Mouse (Mus musculus) G1E (cell line): ENCODE results near the gene Cct6b. TPM values are rescaled to one million over a fixed set of nuclear protein-coding genes. Genes with fewer than 3 reads are reported as not detected.
A peak's percentile ranks its signal among the peaks of the same experiment; 100 is the strongest.

Experiments used
- ATAC-seq: 2 replicates; pipeline ENCODE4 v1.8.0; 2016; ENCODE audit warnings: mild to moderate bottlenecking; ENCODE audit not compliant: insufficient number of reproducible peaks, poor library complexity, low FRiP score, severe bottlenecking; ENCODE audit errors: extremely low read depth
- DNase-seq: peaks from one replicate; pipeline ENCODE4 v3.0.0; 2012; ENCODE audit warnings: low spot score
- H3K27me3 ChIP-seq: 2 replicates; pipeline ENCODE4 v1.6.1; 2012; ENCODE audit warnings: mild to moderate bottlenecking, low read length, inconsistent platforms; ENCODE audit not compliant: insufficient read depth
- H3K36me3 ChIP-seq: replicated peaks from 2 replicates; pipeline ENCODE3; 2012; ENCODE audit warnings: mild to moderate bottlenecking, inconsistent platforms
- H3K4me1 ChIP-seq: 2 replicates; pipeline ENCODE4 v1.6.1; 2012; ENCODE audit warnings: low read depth, low read length, inconsistent platforms, mixed read lengths; ENCODE audit not compliant: insufficient read depth
- H3K4me3 ChIP-seq: 2 replicates; pipeline ENCODE4 v1.5.1; 2012; ENCODE audit warnings: low read depth, mild to moderate bottlenecking, inconsistent platforms, low read length, moderate library complexity, mixed read lengths
- H3K9me3 ChIP-seq: replicated peaks from 2 replicates; pipeline ENCODE4 v1.6.1; 2012; ENCODE audit warnings: inconsistent platforms
- CTCF ChIP-seq: IDR thresholded peaks from 2 replicates; pipeline ENCODE4 v1.5.1; 2012; ENCODE audit warnings: low read depth, low read length, inconsistent platforms, mixed read lengths
- GATA1 ChIP-seq: IDR thresholded peaks from 2 replicates; pipeline ENCODE4 v1.6.1; 2012; ENCODE audit warnings: borderline replicate concordance, low read length, inconsistent platforms, mixed read lengths
- GATA2 ChIP-seq: IDR thresholded peaks from 2 replicates; pipeline ENCODE4 v1.6.1; 2012; ENCODE audit warnings: low read depth, low read length, inconsistent platforms, borderline replicate concordance
- POLR2AphosphoS5 ChIP-seq: IDR thresholded peaks from 2 replicates; pipeline ENCODE4 v1.6.1; 2012; ENCODE audit warnings: low read depth, low read length, inconsistent platforms; ENCODE audit not compliant: insufficient replicate concordance
- TAL1 ChIP-seq: conservative IDR thresholded peaks from 2 replicates; pipeline ENCODE4 v1.6.1; 2012; ENCODE audit warnings: low read depth, low read length, inconsistent platforms, mixed read lengths
- polyA plus RNA-seq: library from polyadenylated mRNA; stranded (reverse); fragments of >175 nt; gene quantifications from 2 replicates; pipeline ENCODE4 v1.2.3, GENCODE M21; 2012
- total RNA-seq, 2 experiments: library from RNA; stranded (forward) in 1 of 2; stranded (reverse) in 1 of 2; fragments of 200-1000 nt in 1 of 2; fragments of >200 nt in 1 of 2; fragmentation: Nextera tagmentation in 1 of 2; gene quantifications; 2 replicates each; pipeline ENCODE4 v1.2.3; 2014 to 2017

The Cct6b gene
- total and polyA plus RNA-seq, 3 experiments: 0.29 to 3.5 (median 0.44) TPM

DNA sequence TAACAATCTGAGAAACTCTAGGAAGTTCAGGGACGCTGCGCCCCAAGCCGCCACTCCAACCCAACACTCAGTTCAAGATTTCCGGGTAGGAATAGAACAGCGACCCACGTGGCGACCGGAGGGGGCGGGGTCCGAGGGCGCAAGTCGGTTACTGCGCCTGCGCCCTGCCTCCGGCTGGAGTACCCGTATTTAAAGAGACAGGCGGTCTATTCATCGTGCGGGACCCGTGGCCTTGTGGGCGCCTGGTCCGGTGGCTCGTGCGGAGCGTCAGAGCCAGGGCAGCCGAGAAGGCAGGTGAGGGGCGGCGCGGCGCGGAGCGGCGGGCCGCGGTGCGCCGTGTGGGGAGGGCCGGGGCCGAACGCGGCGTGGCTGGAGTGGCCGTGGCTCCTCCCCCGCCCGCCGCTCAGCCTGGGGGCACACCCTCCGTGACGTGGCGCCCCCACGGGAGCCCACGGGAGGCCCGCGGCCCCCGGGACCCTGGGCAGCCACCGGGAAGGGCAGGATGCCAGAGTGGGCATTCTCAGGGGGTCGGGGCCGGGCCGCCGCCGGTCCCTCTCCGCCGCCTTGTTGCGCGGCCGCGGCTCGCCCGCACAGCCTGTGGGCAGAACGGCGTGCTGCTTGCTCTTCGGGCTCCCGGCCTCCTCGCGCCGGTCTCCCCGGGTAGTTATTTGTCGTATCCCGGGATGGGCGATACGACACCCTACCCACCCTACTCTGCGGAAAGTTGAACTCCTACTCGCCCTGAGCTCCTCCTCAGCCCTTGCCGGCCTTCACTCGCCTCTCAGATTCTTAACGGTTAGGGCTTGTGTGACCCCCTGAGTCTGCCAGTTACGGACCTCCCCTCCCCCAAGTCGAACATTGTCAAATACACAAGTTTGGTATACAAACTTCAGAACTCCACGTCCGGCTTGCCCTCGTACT, 17.1 kb upstream of the Cct6b start, which contains the start of gene Lig3:
Lig3 (plus strand) TSS at position 126 of the 921 bp plus-strand sequence.
- no peaks in the 10 kb centered on the region for H3K9me3 ChIP-seq
- H3K27me3 ChIP-seq: no peaks in the 10 kb centered on the region
- ATAC-seq (peak; percentile 79), DNase-seq (peak; percentile 87)
- TF ChIP-seq GATA2 (no peak), CTCF (no peak), GATA1 (no peak), POLR2AphosphoS5 (no peak), TAL1 (no peak)
- H3K4me1 ChIP-seq: peaks cover 35% of the 10 kb centered on the region
- H3K36me3 ChIP-seq: peaks cover 48% of the 10 kb centered on the region
- H3K4me3 ChIP-seq: peak within 1 kb of the TSS; percentile 92

DNA sequence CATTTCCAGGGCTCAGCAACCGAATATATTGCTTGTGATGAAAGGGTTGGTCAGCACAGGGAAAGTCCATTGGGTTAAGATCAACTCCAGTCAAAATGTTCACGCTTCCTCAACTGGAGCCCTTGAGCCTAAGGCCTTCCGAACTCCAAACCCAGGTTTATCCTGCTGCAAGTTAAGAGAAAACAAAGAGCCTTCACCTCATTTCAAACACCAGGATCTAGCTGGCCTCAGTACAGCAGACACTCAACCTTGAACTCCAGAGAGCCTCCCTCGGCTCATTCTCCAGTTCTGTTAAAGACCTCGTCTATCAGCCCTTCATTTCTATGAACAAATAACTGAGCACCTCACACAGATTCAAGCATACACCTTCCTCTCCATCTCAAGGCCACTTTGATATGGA, 16.0 kb upstream of the Cct6b start:
- peak overlapping the region; percentile 92 for H3K4me3 ChIP-seq
- no peak for ATAC-seq

DNA sequence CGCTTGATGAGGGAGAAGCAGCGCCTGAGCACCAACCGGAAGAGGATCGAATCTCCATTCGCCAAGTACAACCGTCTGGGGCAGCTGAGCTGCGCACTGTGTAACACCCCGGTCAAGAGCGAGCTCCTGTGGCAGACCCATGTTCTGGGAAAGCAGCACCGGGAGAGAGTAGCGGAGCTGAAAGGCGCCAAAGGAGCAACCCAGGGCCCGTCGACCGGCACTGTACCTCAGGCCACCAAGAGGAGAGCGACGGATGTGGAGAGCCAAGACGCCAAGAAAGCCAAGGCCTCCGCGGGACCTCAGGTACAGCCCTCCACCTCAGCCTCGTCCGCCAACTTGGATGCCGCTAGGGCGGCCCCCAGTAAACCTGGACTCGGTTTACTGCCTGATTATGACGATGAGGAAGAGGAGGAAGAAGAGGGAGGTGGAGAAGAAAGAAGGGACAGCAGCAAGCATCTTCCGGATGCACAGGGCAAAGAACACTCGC, 360 bp upstream of the Cct6b start:
- Histone ChIP-seq H3K27me3 (no peaks in the 10 kb centered on the region), H3K4me1 (peaks cover 27% of the 10 kb centered on the region), H3K4me3 (peak overlapping the region; percentile 83), H3K9me3 (0 out of 2 replicates have a peak, but pooled peaks cover 3% of the 10 kb centered on the region), H3K36me3 (peaks cover 33% of the 10 kb centered on the region)
- peak; percentile 25; the same call in 1 of the 2 replicates for ATAC-seq
- DNase-seq: peak; percentile 26
- TF ChIP-seq GATA2 (no peak), TAL1 (no peak)

More for the DNA sequence above, 16.0 kb upstream of the Cct6b start:
- Histone ChIP-seq H3K27me3 (no peaks in the 10 kb centered on the region), H3K4me1 (peaks cover 35% of the 10 kb centered on the region), H3K36me3 (peaks cover 39% of the 10 kb centered on the region), H3K9me3 (no peaks in the 10 kb centered on the region)
- DNase-seq: no peak
- no peak for TF ChIP-seq POLR2AphosphoS5
- no peak for TF ChIP-seq TAL1
- TF ChIP-seq GATA1: no peak
- TF ChIP-seq CTCF: no peak
- TF ChIP-seq GATA2: no peak

DNA sequence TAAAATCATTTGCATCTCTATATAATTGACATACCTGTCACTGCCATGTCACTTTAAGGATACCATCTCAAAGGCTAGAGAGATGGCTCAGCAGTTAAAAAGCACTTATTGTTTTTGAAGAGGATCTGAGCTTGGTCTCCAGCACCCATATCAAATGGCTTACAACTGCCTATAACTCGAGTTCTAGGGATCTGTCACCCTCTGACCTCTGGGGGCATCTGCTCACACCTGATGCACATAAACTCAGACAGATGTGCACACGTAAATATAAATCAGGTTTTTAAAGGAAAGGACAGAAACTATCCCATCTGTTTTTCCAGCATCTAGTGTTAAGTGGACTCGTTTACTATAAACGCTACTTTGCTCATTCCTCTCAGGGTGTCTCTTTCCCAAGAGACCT, 860 bp downstream of the Cct6b start:
- Histone ChIP-seq H3K36me3 (peaks cover 21% of the 10 kb centered on the region), H3K4me3 (peak overlapping the region; percentile 83), H3K9me3 (0 out of 2 replicates have a peak, but pooled peaks cover 3% of the 10 kb centered on the region), H3K4me1 (peaks cover 24% of the 10 kb centered on the region), H3K27me3 (no peaks in the 10 kb centered on the region)
- ATAC-seq (no peak), DNase-seq (no peak)
- TF ChIP-seq CTCF: no peak
- TF ChIP-seq POLR2AphosphoS5: no peak
- TF ChIP-seq TAL1: no peak
- TF ChIP-seq GATA2: no peak
- TF ChIP-seq GATA1: no peak

DNA sequence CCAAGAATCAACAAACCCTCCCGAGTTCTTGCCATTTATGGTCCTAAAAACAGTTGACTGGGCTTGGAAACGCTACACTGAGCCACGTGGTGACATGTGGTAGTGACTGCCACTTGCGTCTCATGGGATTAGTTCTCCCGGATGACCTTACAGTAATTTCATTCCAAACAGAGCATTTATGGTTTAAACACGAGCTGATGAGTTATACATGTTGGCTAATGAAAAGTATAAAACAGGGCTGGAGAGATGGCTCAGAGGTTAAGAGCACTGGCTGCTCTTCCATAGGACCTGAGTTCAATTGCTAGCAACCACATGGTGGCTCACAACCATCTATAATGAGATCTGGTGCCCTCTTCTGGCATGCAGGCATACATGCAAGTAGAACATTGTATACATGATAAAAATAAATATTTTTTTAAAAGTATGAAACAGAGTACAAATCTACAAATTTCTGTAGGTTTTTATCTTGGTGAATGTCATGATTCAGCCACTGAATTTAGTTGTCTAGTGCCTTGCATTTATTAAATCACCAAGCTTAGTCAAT, 1.8 kb downstream of the Cct6b start:
- no peak for TF ChIP-seq TAL1
- TF ChIP-seq GATA2: no peak
- no peak for TF ChIP-seq CTCF
- H3K9me3 ChIP-seq: 0 out of 2 replicates have a peak, but pooled peaks cover 3% of the 10 kb centered on the region
- H3K4me3 ChIP-seq: no peak overlapping the region
- no peak for ATAC-seq
- H3K27me3 ChIP-seq: no peaks in the 10 kb centered on the region
- no peak for DNase-seq
- peaks cover 23% of the 10 kb centered on the region for H3K4me1 ChIP-seq
- H3K36me3 ChIP-seq: peaks cover 18% of the 10 kb centered on the region

DNA sequence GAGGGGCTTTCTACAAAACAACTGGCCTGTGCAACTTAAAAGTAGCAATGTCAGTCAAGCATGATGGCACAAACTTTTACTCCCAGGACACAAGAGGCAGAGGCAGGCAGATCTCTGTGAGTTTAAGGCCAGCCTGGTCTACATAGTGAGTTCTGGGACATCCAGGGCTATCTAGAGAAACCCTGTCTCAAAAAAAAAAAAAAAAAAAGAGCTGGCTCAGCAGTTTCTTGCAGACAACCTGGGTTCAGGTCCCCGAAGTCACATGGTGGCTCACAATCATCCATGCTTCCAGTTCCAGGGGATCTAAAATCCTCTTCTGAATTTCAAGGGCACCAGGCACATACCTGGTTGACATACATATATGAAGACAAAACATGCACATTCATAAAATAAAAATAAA, 8.2 kb downstream of the Cct6b start:
- ATAC-seq: no peak
- no peaks in the 10 kb centered on the region for H3K27me3 ChIP-seq
- no peaks in the 10 kb centered on the region for H3K9me3 ChIP-seq
- no peak overlapping the region for H3K4me3 ChIP-seq
- DNase-seq: no peak
- no peaks in the 10 kb centered on the region for H3K36me3 ChIP-seq
- TF ChIP-seq GATA2 (no peak), POLR2AphosphoS5 (no peak), CTCF (no peak), TAL1 (no peak), GATA1 (no peak)
- H3K4me1 ChIP-seq: peaks cover 25% of the 10 kb centered on the region
